Mouse (Mus musculus) neutrophil, adult 5-6 weeks (primary cell): ENCODE measurements around the gene Acsl1. TPM values are rescaled to one million over a fixed set of nuclear protein-coding genes. Genes with fewer than 3 reads are reported as not detected.

Source experiments
- ATAC-seq: fragments of 151-379, 151-347 bp; 2 replicates; pipeline ENCODE4 v1.8.0; 2017; ENCODE audit warnings: mild to moderate bottlenecking, moderate TSS enrichment; ENCODE audit not compliant: insufficient number of reproducible peaks, poor library complexity, low FRiP score, severe bottlenecking; ENCODE audit errors: extremely low read depth
- total RNA-seq: library from RNA; stranded (forward); fragments of 200-1000 nt; gene quantifications from 2 replicates; pipeline ENCODE4 v1.2.3, GENCODE M21; 2017

Gene Acsl1
- total RNA-seq = 57.7 and 77.8 TPM in 2 replicates

- ATAC-seq = peak; percentile 90
These were observed at the start of gene Acsl1 for GRCm38 (mm10) chr8:46470792-46471781. TSS of gene Acsl1 (plus strand) at chr8:46471037.

GRCm38 (mm10) chr8:46421515-46421914 is 49.3 kb upstream of the Acsl1 start:
- no peak for ATAC-seq

GRCm38 (mm10) chr8:46427940-46428339 is 42.9 kb upstream of the Acsl1 start:
- ATAC-seq = no peak

GRCm38 (mm10) chr8:46429871-46430270 is 41.0 kb upstream of the Acsl1 start:
- no peak for ATAC-seq

- ATAC-seq = no peak
These were observed 38.9 kb upstream of the Acsl1 start for GRCm38 (mm10) chr8:46431921-46432320.

- no peak for ATAC-seq
These were observed 38.3 kb upstream of the Acsl1 start for GRCm38 (mm10) chr8:46432581-46432980.

GRCm38 (mm10) chr8:46433656-46434055 is 37.2 kb upstream of the Acsl1 start:
- no peak for ATAC-seq

GRCm38 (mm10) chr8:46438491-46438890 is 32.3 kb upstream of the Acsl1 start:
- no peak for ATAC-seq

- ATAC-seq = no peak
These were observed 24.6 kb upstream of the Acsl1 start for GRCm38 (mm10) chr8:46445964-46446915.

- ATAC-seq = no peak
These were observed 23.5 kb upstream of the Acsl1 start for GRCm38 (mm10) chr8:46447334-46447733.

- ATAC-seq = no peak
These were observed 22.2 kb upstream of the Acsl1 start for GRCm38 (mm10) chr8:46448606-46449005.

GRCm38 (mm10) chr8:46449063-46449462 is 21.8 kb upstream of the Acsl1 start:
- ATAC-seq = no peak

GRCm38 (mm10) chr8:46449723-46450251 is 21.1 kb upstream of the Acsl1 start:
- no peak for ATAC-seq

- no peak for ATAC-seq
These were observed 12.5 kb upstream of the Acsl1 start for GRCm38 (mm10) chr8:46458215-46458811.

- ATAC-seq = no peak
These were observed 2.4 kb upstream of the Acsl1 start for GRCm38 (mm10) chr8:46468400-46468799.

GRCm38 (mm10) chr8:46469071-46469769 is 1.6 kb upstream of the Acsl1 start:
- ATAC-seq = no peak

- ATAC-seq = no peak; the same call in 1 of the 2 replicates
These were observed 596 bp upstream of the Acsl1 start for GRCm38 (mm10) chr8:46470091-46470791.
